Mouse (Mus musculus) kidney, adult 8-10 months (tissue): ENCODE results near the gene Mef2d.
A peak's percentile ranks its signal among the peaks of the same experiment; 100 is the strongest.

Experiments
- DNase-seq, 2 experiments: peaks; one replicate each; pipeline ENCODE4 v3.0.0; 2022

Mef2d gene

GRCm38 (mm10) chr3:88191146-88191545 lies 49.0 kb downstream of the Mef2d start:
- DNase-seq = no peak

- peak in 1 of 2 experiments; percentile 47 for DNase-seq
These were observed 49.8 kb downstream of the Mef2d start for GRCm38 (mm10) chr3:88191820-88192616.

- DNase-seq = no peak
These were observed 55.8 kb downstream of the Mef2d start for GRCm38 (mm10) chr3:88197741-88198504.

GRCm38 (mm10) chr3:88198505-88199020 lies 56.4 kb downstream of the Mef2d start:
- no peak for DNase-seq

GRCm38 (mm10) chr3:88199541-88200110 lies 57.5 kb downstream of the Mef2d start:
- no peak for DNase-seq

- DNase-seq = no peak
These were observed 58.2 kb downstream of the Mef2d start for GRCm38 (mm10) chr3:88200161-88200971.

- no peak for DNase-seq
These were observed 58.8 kb downstream of the Mef2d start for GRCm38 (mm10) chr3:88200972-88201330.

GRCm38 (mm10) chr3:88201640-88202039 lies 59.5 kb downstream of the Mef2d start:
- DNase-seq = no peak

- DNase-seq = no peak
These were observed 60.8 kb downstream of the Mef2d start for GRCm38 (mm10) chr3:88202986-88203385.

- DNase-seq = no peak
These were observed 61.3 kb downstream of the Mef2d start for GRCm38 (mm10) chr3:88203456-88203855.

- no peak for DNase-seq
These were observed 62.0 kb downstream of the Mef2d start for GRCm38 (mm10) chr3:88203999-88204700.

- no peak for DNase-seq
These were observed 62.6 kb downstream of the Mef2d start for GRCm38 (mm10) chr3:88204751-88205150.

GRCm38 (mm10) chr3:88205176-88205562 lies 63.0 kb downstream of the Mef2d start:
- no peak for DNase-seq

- DNase-seq = no peak
These were observed 63.7 kb downstream of the Mef2d start for GRCm38 (mm10) chr3:88205563-88206491.

- no peak for DNase-seq
These were observed 64.3 kb downstream of the Mef2d start for GRCm38 (mm10) chr3:88206500-88206899.

GRCm38 (mm10) chr3:88206901-88207371 lies 64.8 kb downstream of the Mef2d start:
- no peak for DNase-seq

GRCm38 (mm10) chr3:88207451-88208100 lies 65.4 kb downstream of the Mef2d start:
- no peak for DNase-seq

GRCm38 (mm10) chr3:88208226-88208720 lies 66.1 kb downstream of the Mef2d start:
- no peak for DNase-seq

- no peak for DNase-seq
These were observed 67.1 kb downstream of the Mef2d start for GRCm38 (mm10) chr3:88209306-88209705.

GRCm38 (mm10) chr3:88210121-88210520 lies 67.9 kb downstream of the Mef2d start:
- DNase-seq = no peak
